21 mouse cellular contexts compared by ENCODE assay signal in the genomic region with DNA sequence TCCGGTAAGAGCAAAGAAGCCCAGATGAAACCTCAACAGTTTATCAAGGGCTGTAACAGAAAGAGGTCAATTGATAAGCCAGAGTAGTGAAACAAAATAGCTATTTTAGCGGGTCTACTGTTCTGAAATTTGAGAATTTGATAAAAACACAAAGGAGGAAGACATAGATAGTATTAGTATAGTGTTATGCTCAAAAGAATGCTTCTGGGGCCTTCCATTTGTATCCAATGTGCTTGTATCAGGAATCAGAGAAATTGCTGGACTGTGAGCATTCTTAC. TPM values are rescaled to one million over a fixed set of nuclear protein-coding genes. Genes with fewer than 3 reads are reported as not detected.
DNase-seq lines count a peak whose midpoint lies in the region; ATAC-seq and TF ChIP-seq lines count a peak whose summit lies in the region.
"Had no signal": no experiment of that assay in that cellular context is flagged by ENCODE, and none has a peak within 500 bp of the region (broad histone marks: within the 10 kb centered on the region; RNA-seq: fewer than 3 reads in every experiment).

No protein-coding gene starts in this region.

- ATAC-seq in megakaryocyte-erythroid progenitor cell, adult 5-6 weeks (replicated peaks; ENCODE audit: low FRiP score, low TSS enrichment, poor library complexity, severe bottlenecking) = peak; percentile 38; the same call in 1 of the 2 replicates
- ATAC-seq in forebrain, embryonic 13.5 days = no peak
- ATAC-seq: activated CD4-positive, CD25-positive, alpha-beta regulatory T cell, adult 4 months; CD4-positive, CD25-positive, alpha-beta regulatory T cell, adult 4 months; Patski had no signal

- TF ChIP-seq POLR2A in MEL (IDR thresholded peaks at IDR 0.05; ENCODE audit: control insufficient read depth in 1 of 2, insufficient read depth in 1 of 2, low read depth in 1 of 2, low read length in 2 of 2, poor library complexity in 1 of 2) = no peak
- no peak for TF ChIP-seq POLR2A in embryonic fibroblast, embryonic 13.5 days (IDR thresholded peaks at IDR 0.05; ENCODE audit: low read depth, low read length)
- TF ChIP-seq POLR2A in myocyte (IDR thresholded peaks at IDR 0.05; ENCODE audit: insufficient read length, low read depth) = no peak

- no peak for TF ChIP-seq CTCF in MEL (IDR thresholded peaks at IDR 0.05 in 2 of 3, conservative IDR thresholded peaks at IDR 0.05 in 1 of 3; ENCODE audit: control insufficient read depth in 1 of 3, insufficient read depth in 1 of 3, low read depth in 2 of 3, low read length in 3 of 3, poor library complexity in 1 of 3, severe bottlenecking in 1 of 3)
- TF ChIP-seq CTCF in embryonic fibroblast, embryonic 13.5 days (IDR thresholded peaks at IDR 0.05; ENCODE audit: borderline replicate concordance, insufficient read depth, low read length) = no peak

- no peak overlapping the region for H3K27ac ChIP-seq in MEL (ENCODE audit: control insufficient read depth, low read depth, low read length)
- H3K27ac ChIP-seq in embryonic fibroblast, embryonic 13.5 days (ENCODE audit: insufficient read depth, low read length) = peak overlapping the region; percentile 0; the same call in 1 of the 2 replicates
- H3K27ac ChIP-seq in forebrain, embryonic 13.5 days = no peak overlapping the region
- no peak overlapping the region for H3K27ac ChIP-seq in forebrain, embryonic 10.5 days

- 91% methylated on average over 2 of the region's 2 CpGs for WGBS in forebrain, embryonic 13.5 days
- WGBS in forebrain, embryonic 10.5 days = 84% methylated on average over 2 of the region's 2 CpGs

- peak overlapping the region; percentile 45 for H3K4me2 ChIP-seq in myocyte (ENCODE audit: low read depth)
- no peak overlapping the region for H3K4me2 ChIP-seq in forebrain, embryonic 13.5 days

- H3K9me3 ChIP-seq in MEL (replicated peaks; ENCODE audit: insufficient read depth, low read length) = no peaks in the 10 kb centered on the region
- H3K9me3 ChIP-seq in forebrain, embryonic 13.5 days (replicated peaks) = no peaks in the 10 kb centered on the region
- H3K9me3 ChIP-seq in forebrain, embryonic 10.5 days = no peaks in the 10 kb centered on the region
- H3K9me3 ChIP-seq: G1E had no signal

- TF ChIP-seq RAD21 in MEL (IDR thresholded peaks at IDR 0.05; ENCODE audit: low read depth, low read length) = no peak

- peaks cover 9 to 13% of the 10 kb centered on the region in 2 experiments for H3K4me1 ChIP-seq in MEL (ENCODE audit: control insufficient read depth in 1 of 2, insufficient read depth in 2 of 2, low read length in 2 of 2)
- H3K4me1 ChIP-seq in embryonic fibroblast, embryonic 13.5 days (ENCODE audit: control insufficient read depth, insufficient read depth, low read length) = peaks cover 7% of the 10 kb centered on the region
- no peaks in the 10 kb centered on the region for H3K4me1 ChIP-seq in forebrain, embryonic 13.5 days
- H3K4me1 ChIP-seq in forebrain, embryonic 10.5 days = peaks cover 4% of the 10 kb centered on the region

- no peaks in the 10 kb centered on the region for H3K79me2 ChIP-seq in MEL (ENCODE audit: control insufficient read depth, insufficient read depth, low read length, poor library complexity)
- H3K79me2 ChIP-seq in myocyte (ENCODE audit: control insufficient read depth, insufficient read depth) = peaks cover 3% of the 10 kb centered on the region

- no peak overlapping the region for H3ac ChIP-seq in myocyte (ENCODE audit: control insufficient read depth, insufficient read length)

- H3K36me3 ChIP-seq in MEL (ENCODE audit: control insufficient read depth in 1 of 2, insufficient read depth in 2 of 2, low read length in 2 of 2) (peaks cover 0 to 12% of the 10 kb centered on the region in 2 experiments; a peak in 2 of 4 replicates), myocyte (ENCODE audit: control insufficient read depth, insufficient read depth) (no peaks in the 10 kb centered on the region)
- H3K36me3 ChIP-seq in forebrain, embryonic 13.5 days (ENCODE audit: poor library complexity, severe bottlenecking) = no peaks in the 10 kb centered on the region
- no peaks in the 10 kb centered on the region for H3K36me3 ChIP-seq in forebrain, embryonic 10.5 days (replicated peaks)
- H3K36me3 ChIP-seq: G1E had no signal

- intact Hi-C loops in gastrocnemius, postnatal 14 days (cut with DNase I; ENCODE audit: low total_unique reads) = no loop called here

- H3K27me3 ChIP-seq in MEL (ENCODE audit: control insufficient read depth in 1 of 2, insufficient read depth in 2 of 2, low read length in 2 of 2) = no peaks in the 10 kb centered on the region
- H3K27me3 ChIP-seq in myocyte (ENCODE audit: control insufficient read depth, insufficient read depth, insufficient read length) = no peaks in the 10 kb centered on the region
- no peaks in the 10 kb centered on the region for H3K27me3 ChIP-seq in forebrain, embryonic 13.5 days
- peaks cover 4% of the 10 kb centered on the region; the same call in 1 of the 2 replicates for H3K27me3 ChIP-seq in forebrain, embryonic 10.5 days (ENCODE audit: poor library complexity, severe bottlenecking)
- H3K27me3 ChIP-seq: Patski had no signal

- DNase-seq in MEL (ENCODE audit: low read depth, low spot score) = no peak
- no peak for DNase-seq in gastrocnemius, postnatal 14 days
- DNase-seq in thymus, adult 18-20 months = no peak
- no peak for DNase-seq in forebrain, embryonic 10.5 days (ENCODE audit: extremely low spot score, low spot score)
- DNase-seq: adrenal gland, adult 2 months; adrenal gland, adult 8-10 months; adrenal gland, postnatal 10 days; adrenal gland, postnatal 14 days; adrenal gland, postnatal 25 days; adrenal gland, postnatal 36 days; B cell, adult 2 months; cerebellum, adult 11 months; cerebellum, adult 11-12 months had no signal

- peak; percentile 53 to 81 for TF ChIP-seq EP300 in MEL (IDR thresholded peaks at IDR 0.05; ENCODE audit: low read depth in 1 of 2, low read length in 2 of 2)

- H3K4me3 ChIP-seq in MEL (ENCODE audit: control insufficient read depth in 1 of 2, insufficient read depth in 1 of 2, low read depth in 2 of 2, low read length in 2 of 2) (no peak overlapping the region), myocyte (no peak overlapping the region)
- no peak overlapping the region for H3K4me3 ChIP-seq in embryonic fibroblast, embryonic 13.5 days (ENCODE audit: insufficient read depth, low read length)
- no peak overlapping the region for H3K4me3 ChIP-seq in forebrain, embryonic 13.5 days
- H3K4me3 ChIP-seq in forebrain, embryonic 10.5 days = no peak overlapping the region

- H3K9ac ChIP-seq in MEL (ENCODE audit: control insufficient read depth, low read depth, low read length, poor library complexity, severe bottlenecking) = no peak overlapping the region
- no peak overlapping the region for H3K9ac ChIP-seq in forebrain, embryonic 13.5 days

TF ChIP-seq in MEL, 35 proteins besides CTCF, POLR2A, EP300 and RAD21:
- TF ChIP-seq TCF12 (IDR thresholded peaks at IDR 0.05; ENCODE audit: low read depth, low read length) = peak; percentile 82; the same call in 1 of the 2 replicates
- no peak for TF ChIP-seq POLR2AphosphoS2 (IDR thresholded peaks at IDR 0.05; ENCODE audit: low read length)
- TF ChIP-seq MAFK (IDR thresholded peaks at IDR 0.05; ENCODE audit: borderline replicate concordance, low read depth, low read length) = no peak
- TF ChIP-seq GATA1 (IDR thresholded peaks at IDR 0.05; ENCODE audit: low read depth, low read length) = peak; percentile 80
- TF ChIP-seq RCOR1 (IDR thresholded peaks at IDR 0.05; ENCODE audit: low read depth, low read length) = peak; percentile 73
- peak; percentile 84 for TF ChIP-seq ETS1 (IDR thresholded peaks at IDR 0.05; ENCODE audit: low read depth, low read length)
- no peak for TF ChIP-seq ZKSCAN1 (IDR thresholded peaks at IDR 0.05; ENCODE audit: low read depth, low read length)
- no peak for TF ChIP-seq USF1 (IDR thresholded peaks at IDR 0.05; ENCODE audit: low read depth, low read length)

TF ChIP-seq in myocyte, 11 proteins besides CTCF, POLR2A, EP300 and RAD21:
- TF ChIP-seq REST (IDR thresholded peaks at IDR 0.05; ENCODE audit: insufficient read depth, insufficient read length) (no peak), E2F4 (IDR thresholded peaks at IDR 0.05; ENCODE audit: insufficient read depth) (no peak), USF1 (IDR thresholded peaks at IDR 0.05; ENCODE audit: low read depth) (no peak), CEBPB (IDR thresholded peaks at IDR 0.05; ENCODE audit: insufficient read depth, poor library complexity, severe bottlenecking) (no peak), MAX (IDR thresholded peaks at IDR 0.05; ENCODE audit: low read depth) (no peak), TCF12 (IDR thresholded peaks at IDR 0.05; ENCODE audit: insufficient read depth, poor library complexity, severe bottlenecking) (no peak), TCF3 (IDR thresholded peaks at IDR 0.05; ENCODE audit: insufficient read length, low read depth) (no peak), POLR2AphosphoS2 (IDR thresholded peaks at IDR 0.05; ENCODE audit: insufficient read length, low read depth) (no peak), SRF (IDR thresholded peaks at IDR 0.05; ENCODE audit: control insufficient read depth, insufficient read length, low read depth) (no peak), MYOG (IDR thresholded peaks at IDR 0.05; ENCODE audit: control insufficient read depth in 1 of 3, insufficient read depth in 1 of 3, insufficient read length in 2 of 3, low read depth in 2 of 3) (no peak), MYOD1 (IDR thresholded peaks at IDR 0.05; ENCODE audit: control insufficient read depth in 1 of 3, insufficient read length in 2 of 3, low read depth in 2 of 3) (no peak)

RNA-seq across cellular contexts. Expression of gene Rnf150, which starts 3.9 kb away (rescaled TPM):
- total RNA-seq in MEL (2012; rRNA removed) = not detected in 2 replicates
- polyA plus RNA-seq in MEL (2012; ENCODE audit: insufficient read depth in 1 of 2, insufficient read length in 2 of 2, low read depth in 1 of 2, low replicate concordance in 2 of 2, missing spikeins in 1 of 2) (not detected), myocyte (2012; fragmentation: generic; extraction: Trizol) (2.0 TPM)
- 31.2 and 36.3 TPM in 2 replicates for polyA plus RNA-seq in embryonic fibroblast, embryonic 13.5 days (2011; ENCODE audit: insufficient read length, low read depth, missing spikeins)
- 0.32 TPM in 1 of 2 replicates, not detected in the other for total RNA-seq in megakaryocyte-erythroid progenitor cell, adult 5-6 weeks (2014; fragmentation: Nextera tagmentation)
- 0.42 and 0.69 TPM in 2 replicates for total RNA-seq in megakaryocyte-erythroid progenitor cell, adult 5-6 weeks (2017)
- 1.5 and 1.7 TPM in 2 replicates for polyA plus RNA-seq in forebrain, embryonic 13.5 days (2015; fragmentation: Nextera tagmentation; extraction: Ambion mirVana)
- total RNA-seq in gastrocnemius, postnatal 14 days (2021) = 10 to 100 TPM; 12.1 to 13.1 TPM
- 1.3 and 1.6 TPM in 2 replicates for polyA plus RNA-seq in forebrain, embryonic 10.5 days (2016; fragmentation: Nextera tagmentation; extraction: Ambion mirVana)
- polyA plus RNA-seq: activated CD4-positive, CD25-positive, alpha-beta regulatory T cell, adult 4 months; CD4-positive, CD25-positive, alpha-beta regulatory T cell, adult 4 months; G1E had no signal

Comparison
In these comparisons a context has a peak if more than half of its experiments do, and no peak if none do; other contexts are left out.
1. RNA of gene Rnf150, which starts 3.9 kb away (polyA plus RNA-seq): 31.2 to 36.3 TPM in embryonic fibroblast, embryonic 13.5 days; 2.0 TPM in myocyte (single experiment), 1.5 to 1.7 TPM in forebrain, embryonic 13.5 days, 1.3 to 1.6 TPM in forebrain, embryonic 10.5 days and not detected in MEL; every median in the first group is over 10 times any median in the second.